Mouse (Mus musculus) limb, embryonic 15.5 days (tissue): ENCODE measurements at regions not wholly inside any gene's neighbourhood (a gene's known extent, or its start where the extent isn't known, plus 50 kb on each side); places are given as distances from the start of the nearest gene placed in this dataset.

ENCODE experiments used
- ATAC-seq: fragments of 200-750 bp; cut with Nextera tagmentation; 2 replicates; pipeline ENCODE4 v1.8.0; 2017; ENCODE audit warnings: low read depth, moderate TSS enrichment; ENCODE audit not compliant: insufficient number of reproducible peaks, low FRiP score, low TSS enrichment
- H3K27ac ChIP-seq: fragments of 300-500 bp; sonication (generic); 2 replicates; pipeline ENCODE4 v1.5.1; 2015; ENCODE audit warnings: moderate library complexity, mild to moderate bottlenecking, inconsistent platforms
- H3K27me3 ChIP-seq: fragments of 300-500 bp; sonication (generic); 2 replicates; pipeline ENCODE4 v1.6.1; 2015; ENCODE audit warnings: inconsistent platforms
- H3K36me3 ChIP-seq: fragments of 300-500 bp; sonication (generic); 2 replicates; pipeline ENCODE4 v1.6.1; 2015; ENCODE audit warnings: inconsistent platforms
- H3K4me1 ChIP-seq: fragments of 300-500 bp; sonication (generic); 2 replicates; pipeline ENCODE4 v1.6.1; 2015; ENCODE audit warnings: inconsistent platforms
- H3K4me2 ChIP-seq: fragments of 300-500 bp; sonication (generic); 2 replicates; pipeline ENCODE4 v1.6.1; 2015; ENCODE audit warnings: mild to moderate bottlenecking, inconsistent platforms
- H3K4me3 ChIP-seq: fragments of 300-500 bp; sonication (generic); 2 replicates; pipeline ENCODE4 v1.5.1; 2015; ENCODE audit warnings: mild to moderate bottlenecking, inconsistent platforms
- H3K9ac ChIP-seq: fragments of 300-500 bp; sonication (generic); 2 replicates; pipeline ENCODE4 v1.6.1; 2015; ENCODE audit warnings: inconsistent platforms
- H3K9me3 ChIP-seq: fragments of 300-500 bp; sonication (generic); 2 replicates; pipeline ENCODE4 v1.6.1; 2016; ENCODE audit warnings: inconsistent platforms
- WGBS: fragments of 180-500 bp; shearing (Covaris S2); methylation state at CpG from one replicate; pipeline ENCODE4 v1.1.7; 2015; 5-methylcytosine and 5-hydroxymethylcytosine counted together

DNA sequence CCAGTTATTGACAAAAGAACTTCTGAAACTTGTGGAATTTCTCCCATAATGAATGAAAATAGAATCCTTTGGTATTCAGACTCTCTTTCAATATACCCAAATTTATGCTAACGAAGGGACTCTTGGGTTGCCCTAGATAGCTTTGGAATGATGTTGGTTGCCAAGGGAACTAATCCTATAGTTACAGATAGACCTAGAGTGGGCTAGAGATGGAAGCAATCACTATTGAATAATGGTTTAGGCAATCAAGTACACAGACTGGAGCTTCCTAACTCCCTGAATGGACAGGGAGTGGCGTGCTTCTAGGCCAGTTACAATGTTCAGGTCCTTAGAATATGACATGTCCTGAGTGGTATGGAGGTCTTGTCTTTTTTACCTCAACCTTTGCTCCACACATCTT lies 354.3 kb upstream of the Tmpo start:
- Histone ChIP-seq H3K36me3 (no peaks in the 10 kb centered on the region), H3K4me2 (no peak overlapping the region), H3K27me3 (no peaks in the 10 kb centered on the region), H3K27ac (no peak overlapping the region), H3K9me3 (no peaks in the 10 kb centered on the region), H3K4me3 (no peak overlapping the region), H3K4me1 (0 out of 2 replicates have a peak, but pooled peaks cover 2% of the 10 kb centered on the region), H3K9ac (no peak overlapping the region)
- ATAC-seq = no peak
- 82% methylated on average over 2 of the region's 2 CpGs for WGBS

DNA sequence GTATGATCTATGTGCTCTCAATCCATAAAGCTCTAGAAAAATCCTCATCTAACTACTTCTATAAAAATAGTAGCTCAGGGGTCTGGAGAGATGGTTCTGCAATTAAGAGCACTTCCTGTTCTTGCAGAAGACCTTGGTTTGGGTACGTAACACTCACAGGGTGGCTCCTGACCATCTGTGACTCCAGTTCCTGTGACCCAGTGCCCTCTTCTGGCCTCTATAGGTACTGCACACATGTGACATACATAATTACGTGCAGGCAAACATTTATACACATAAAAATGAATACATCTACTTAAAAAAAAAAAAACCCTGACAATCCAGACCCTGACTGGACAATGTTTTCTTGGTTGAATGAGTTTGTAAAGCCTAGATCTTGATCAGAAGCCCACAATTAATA lies 347.2 kb upstream of the Tmpo start:
- no peak overlapping the region for H3K4me2 ChIP-seq
- no peaks in the 10 kb centered on the region for H3K9me3 ChIP-seq
- no peaks in the 10 kb centered on the region for H3K4me1 ChIP-seq
- no peak overlapping the region for H3K4me3 ChIP-seq
- no peaks in the 10 kb centered on the region for H3K36me3 ChIP-seq
- ATAC-seq = no peak
- no peak overlapping the region for H3K9ac ChIP-seq
- H3K27ac ChIP-seq = no peak overlapping the region
- WGBS = 77% methylated on average over 2 of the region's 2 CpGs
- no peaks in the 10 kb centered on the region for H3K27me3 ChIP-seq

DNA sequence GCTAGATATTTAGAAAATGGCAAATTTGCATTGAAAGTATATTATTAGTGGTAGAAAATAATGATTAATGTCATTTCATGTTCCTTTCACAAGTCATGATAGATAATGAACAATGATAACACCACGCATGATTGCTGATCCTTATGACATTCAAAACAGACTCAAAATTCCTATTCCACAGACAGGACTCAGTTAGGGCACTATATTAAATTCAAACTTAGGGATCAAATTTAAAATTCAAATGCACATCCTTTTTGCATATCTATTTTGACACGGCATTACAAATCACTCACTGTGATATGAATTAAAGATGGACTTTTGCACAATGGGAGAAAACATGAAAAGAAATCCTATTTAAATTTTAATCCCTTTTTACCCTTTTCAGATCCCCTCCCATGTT lies 340.1 kb upstream of the Tmpo start:
- 95% methylated on average over 2 of the region's 2 CpGs for WGBS
- no peaks in the 10 kb centered on the region for H3K4me1 ChIP-seq
- H3K4me3 ChIP-seq = no peak overlapping the region
- ATAC-seq = no peak
- H3K4me2 ChIP-seq = no peak overlapping the region
- no peak overlapping the region for H3K9ac ChIP-seq
- H3K27ac ChIP-seq = no peak overlapping the region
- H3K27me3 ChIP-seq = no peaks in the 10 kb centered on the region
- H3K9me3 ChIP-seq = no peaks in the 10 kb centered on the region
- no peaks in the 10 kb centered on the region for H3K36me3 ChIP-seq

DNA sequence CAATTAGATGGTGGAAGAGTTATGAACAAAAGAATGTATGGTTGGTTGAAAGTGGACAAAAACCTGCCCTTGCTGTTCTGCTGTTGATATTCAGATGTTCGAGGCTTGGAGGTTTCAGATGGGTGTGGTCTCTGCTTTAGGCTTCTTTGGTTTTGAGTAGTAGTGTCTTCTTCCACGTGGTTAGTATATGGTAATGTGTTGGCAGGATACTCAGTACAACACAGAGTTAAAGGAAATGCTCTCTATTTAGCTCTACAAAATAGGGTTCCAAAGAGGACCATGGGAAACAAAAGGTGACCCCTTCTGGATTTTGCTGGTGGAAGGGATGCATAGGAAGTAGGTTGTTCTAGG lies 333.9 kb upstream of the Tmpo start:
- 67% methylated on average over 2 of the region's 2 CpGs for WGBS
- Histone ChIP-seq H3K4me3 (no peak overlapping the region), H3K4me1 (no peaks in the 10 kb centered on the region), H3K9me3 (no peaks in the 10 kb centered on the region), H3K27ac (no peak overlapping the region), H3K4me2 (no peak overlapping the region), H3K9ac (no peak overlapping the region), H3K27me3 (no peaks in the 10 kb centered on the region), H3K36me3 (no peaks in the 10 kb centered on the region)
- ATAC-seq = no peak

DNA sequence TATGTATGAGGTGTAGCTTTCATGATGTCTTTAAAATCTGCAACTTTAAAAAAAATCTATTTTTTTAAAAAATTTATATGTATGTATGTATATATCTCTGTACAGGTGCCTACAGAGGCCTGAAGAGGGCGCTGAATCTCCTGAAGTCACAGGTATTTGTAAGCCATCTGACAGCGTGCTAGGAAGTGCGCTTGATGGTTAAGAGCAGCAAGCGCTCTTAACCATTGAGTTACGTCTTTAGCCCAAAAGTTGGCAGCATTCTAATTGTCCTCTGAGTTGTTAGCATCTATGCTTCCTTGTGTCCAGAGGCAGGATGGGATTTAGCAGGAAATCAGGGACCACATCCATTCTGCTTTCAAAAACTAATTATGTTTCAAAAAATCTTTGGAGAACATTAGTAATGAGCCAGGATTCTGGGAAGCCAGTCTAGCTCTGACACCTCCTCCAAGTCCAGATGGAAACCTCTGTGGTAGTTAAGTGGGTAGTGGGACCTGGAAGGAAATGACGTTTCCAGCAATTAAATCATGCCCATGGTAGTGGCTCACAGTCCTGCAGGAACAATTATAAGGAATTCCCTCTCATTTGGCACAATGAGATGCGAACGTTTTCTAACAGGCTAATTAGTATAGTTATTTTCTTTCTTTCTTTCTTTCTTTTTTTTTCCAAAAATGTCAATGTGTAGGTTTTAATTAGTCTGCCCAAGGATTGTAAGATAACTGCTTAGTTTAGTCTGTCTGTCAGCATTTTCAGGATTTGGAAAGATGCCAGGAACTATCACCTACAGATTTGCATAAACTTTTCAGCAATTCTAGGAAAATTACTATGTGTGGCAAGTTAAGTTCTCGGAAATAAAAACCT lies 333.3 kb upstream of the Tmpo start:
- no peaks in the 10 kb centered on the region for H3K9me3 ChIP-seq
- H3K4me3 ChIP-seq = no peak overlapping the region
- no peak overlapping the region for H3K9ac ChIP-seq
- H3K36me3 ChIP-seq = no peaks in the 10 kb centered on the region
- no peak overlapping the region for H3K4me2 ChIP-seq
- WGBS = 76% methylated on average over 9 of the region's 9 CpGs
- no peak overlapping the region for H3K27ac ChIP-seq
- no peaks in the 10 kb centered on the region for H3K4me1 ChIP-seq
- H3K27me3 ChIP-seq = no peaks in the 10 kb centered on the region
- ATAC-seq = no peak

DNA sequence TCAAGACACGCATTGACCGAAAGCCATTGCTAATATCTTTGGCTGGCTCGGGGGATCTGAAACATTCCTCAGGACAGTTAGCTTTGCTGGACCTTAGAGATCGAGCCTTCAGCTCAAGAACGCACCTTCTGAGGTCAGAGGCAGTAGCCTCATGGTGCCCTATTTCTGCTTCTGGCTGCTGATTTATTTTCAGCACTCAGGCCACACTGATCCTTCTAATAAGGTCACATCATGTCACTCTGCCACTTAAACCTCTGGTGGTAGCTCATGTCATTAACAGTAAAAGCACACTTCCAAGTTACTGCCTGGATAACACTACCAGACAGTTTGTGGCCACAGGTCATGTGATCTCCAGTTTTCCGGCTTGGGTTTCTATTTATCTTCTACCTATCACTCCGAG lies 325.9 kb upstream of the Tmpo start:
- no peak overlapping the region for H3K4me3 ChIP-seq
- WGBS = 89% methylated on average over 7 of the region's 7 CpGs

DNA sequence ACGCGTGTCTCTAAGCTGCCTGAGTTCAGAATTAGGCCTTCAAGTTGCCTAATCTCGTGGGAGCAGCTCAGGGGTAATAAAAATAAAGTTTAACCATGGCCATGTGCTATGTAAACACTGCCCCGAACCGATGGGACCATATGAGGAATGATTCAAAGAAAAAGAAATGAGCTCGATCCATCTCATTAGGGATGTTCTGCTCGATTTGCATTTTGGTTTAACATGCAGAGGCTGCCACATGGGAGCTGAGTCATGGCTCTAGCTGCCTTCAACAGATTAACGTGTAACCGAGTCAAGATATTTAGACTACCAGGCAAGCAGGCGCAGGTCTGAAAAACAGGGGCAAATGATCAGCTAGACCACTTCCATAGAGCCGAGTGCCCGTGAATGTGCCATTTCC lies 323.8 kb upstream of the Tmpo start:
- H3K27ac ChIP-seq = no peak overlapping the region
- no peaks in the 10 kb centered on the region for H3K36me3 ChIP-seq
- no peak overlapping the region for H3K4me3 ChIP-seq
- H3K27me3 ChIP-seq = no peaks in the 10 kb centered on the region
- no peaks in the 10 kb centered on the region for H3K9me3 ChIP-seq
- ATAC-seq = no peak
- 52% methylated on average over 12 of the region's 12 CpGs for WGBS
- H3K9ac ChIP-seq = no peak overlapping the region
- H3K4me1 ChIP-seq = no peaks in the 10 kb centered on the region
- no peak overlapping the region for H3K4me2 ChIP-seq

More for the DNA sequence above, 325.9 kb upstream of the Tmpo start:
- Histone ChIP-seq H3K9me3 (no peaks in the 10 kb centered on the region), H3K36me3 (no peaks in the 10 kb centered on the region), H3K27me3 (no peaks in the 10 kb centered on the region), H3K4me2 (no peak overlapping the region), H3K4me1 (no peaks in the 10 kb centered on the region), H3K27ac (no peak overlapping the region), H3K9ac (no peak overlapping the region)
- no peak for ATAC-seq

DNA sequence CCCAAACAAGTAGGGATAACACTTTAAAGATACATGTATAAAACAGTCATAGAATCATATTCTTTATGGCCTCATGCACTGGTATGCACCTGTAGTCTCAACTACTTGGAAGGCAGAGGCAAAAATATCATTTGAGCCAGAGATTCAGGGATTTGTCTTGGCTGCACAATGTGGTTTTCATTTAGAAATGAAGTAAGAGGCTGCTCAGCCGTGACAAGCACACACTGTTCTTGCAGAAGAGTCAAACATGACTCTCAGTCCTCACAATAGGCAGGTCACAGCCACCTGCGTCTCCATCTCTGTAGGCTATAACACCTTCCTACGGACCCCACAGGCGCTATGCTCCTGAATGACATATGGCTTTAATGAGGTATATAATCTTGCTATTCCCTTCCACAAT lies 317.4 kb upstream of the Tmpo start:
- ATAC-seq = no peak
- H3K27ac ChIP-seq = no peak overlapping the region
- no peak overlapping the region for H3K4me3 ChIP-seq
- H3K36me3 ChIP-seq = no peaks in the 10 kb centered on the region
- H3K4me2 ChIP-seq = no peak overlapping the region
- H3K9ac ChIP-seq = no peak overlapping the region
- no peaks in the 10 kb centered on the region for H3K27me3 ChIP-seq
- 47% methylated on average over 4 of the region's 4 CpGs for WGBS
- no peaks in the 10 kb centered on the region for H3K4me1 ChIP-seq
- H3K9me3 ChIP-seq = no peaks in the 10 kb centered on the region

DNA sequence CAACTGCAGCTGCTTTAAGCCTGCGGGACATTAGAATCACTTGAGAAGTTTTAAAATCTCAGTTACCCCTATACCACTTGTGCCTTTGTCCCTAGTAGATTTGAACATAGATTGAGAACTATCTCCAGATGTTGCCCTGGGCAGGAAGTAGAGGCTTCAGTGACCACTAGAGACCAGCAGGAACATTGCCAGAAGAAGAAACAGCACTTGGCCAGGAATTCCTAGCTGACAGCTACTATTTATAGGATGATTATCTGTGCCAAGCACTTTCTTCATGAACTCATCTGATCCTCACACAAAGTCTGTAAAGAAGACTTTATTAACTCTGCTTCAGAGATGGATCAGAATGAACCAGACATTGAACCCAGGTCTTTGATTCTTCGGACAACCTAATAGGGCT lies 283.6 kb upstream of the Tmpo start:
- Histone ChIP-seq H3K4me2 (no peak overlapping the region), H3K4me1 (no peaks in the 10 kb centered on the region), H3K27me3 (no peaks in the 10 kb centered on the region), H3K9ac (no peak overlapping the region), H3K9me3 (no peaks in the 10 kb centered on the region), H3K36me3 (no peaks in the 10 kb centered on the region), H3K27ac (no peak overlapping the region), H3K4me3 (no peak overlapping the region)
- ATAC-seq = no peak
- 85% methylated on average over 2 of the region's 2 CpGs for WGBS

DNA sequence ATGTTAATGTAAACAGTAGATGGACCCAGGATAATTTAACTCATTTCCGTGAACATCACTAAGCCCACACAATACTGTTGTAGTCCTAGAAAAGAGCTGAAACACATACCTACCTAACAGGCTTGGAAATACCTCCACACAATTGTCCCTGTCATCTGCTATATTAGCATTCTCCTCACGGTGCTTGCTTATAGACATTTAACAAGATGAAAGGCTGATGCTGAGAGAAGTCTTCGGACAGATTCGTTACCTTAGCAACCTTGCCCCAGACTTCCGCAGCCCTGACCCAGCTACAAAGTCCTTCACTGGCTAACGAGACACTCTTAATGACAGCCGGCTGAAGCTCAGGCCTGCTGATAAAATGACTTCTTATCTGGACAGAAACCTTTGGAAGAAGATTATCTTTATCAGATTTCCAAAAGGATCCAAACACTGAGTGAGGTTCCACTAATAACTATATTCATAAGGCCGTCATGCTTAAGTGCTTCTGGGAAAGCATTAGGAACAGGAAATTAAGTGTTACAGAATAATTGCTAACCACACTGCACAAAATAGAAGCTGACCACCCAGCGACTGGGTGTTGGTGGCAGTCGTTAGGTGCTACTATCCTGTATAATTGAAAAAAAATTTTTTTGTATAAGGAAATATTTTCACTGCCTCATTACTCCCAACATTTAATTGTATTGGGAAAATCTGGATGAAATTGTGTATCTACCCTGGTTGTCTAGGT lies 267.0 kb upstream of the Tmpo start:
- Histone ChIP-seq H3K4me1 (no peaks in the 10 kb centered on the region), H3K9ac (no peak overlapping the region), H3K9me3 (no peaks in the 10 kb centered on the region), H3K27me3 (no peaks in the 10 kb centered on the region), H3K4me2 (no peak overlapping the region), H3K4me3 (no peak overlapping the region), H3K36me3 (no peaks in the 10 kb centered on the region), H3K27ac (no peak overlapping the region)
- no peak for ATAC-seq
- 38% methylated on average over 10 of the region's 10 CpGs for WGBS

DNA sequence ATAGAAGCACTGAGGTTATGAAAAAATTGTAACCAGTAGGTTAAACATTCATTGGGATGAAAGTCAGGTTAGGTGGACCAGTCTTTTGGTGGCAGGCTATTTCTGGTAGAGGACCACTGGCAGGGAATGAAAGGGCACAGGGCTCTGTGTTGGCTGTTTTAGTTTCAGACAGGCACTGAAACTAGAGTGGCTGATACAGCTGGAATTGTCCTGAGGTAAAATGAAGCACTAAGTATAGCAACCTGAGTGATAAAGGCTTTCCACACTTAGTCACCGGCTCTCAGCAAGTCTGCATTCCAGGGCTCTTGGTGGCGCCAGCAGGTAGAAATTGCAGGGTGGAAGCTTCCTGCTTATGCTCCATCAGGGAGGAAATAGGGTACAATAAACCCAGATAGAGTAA lies 262.2 kb upstream of the Tmpo start:
- no peak overlapping the region for H3K4me2 ChIP-seq
- H3K4me3 ChIP-seq = no peak overlapping the region
- no peak overlapping the region for H3K9ac ChIP-seq
- H3K36me3 ChIP-seq = no peaks in the 10 kb centered on the region
- ATAC-seq = no peak
- no peaks in the 10 kb centered on the region for H3K4me1 ChIP-seq
- 38% methylated on average over 2 of the region's 2 CpGs for WGBS
- H3K27ac ChIP-seq = no peak overlapping the region
- H3K9me3 ChIP-seq = no peaks in the 10 kb centered on the region
- no peaks in the 10 kb centered on the region for H3K27me3 ChIP-seq

DNA sequence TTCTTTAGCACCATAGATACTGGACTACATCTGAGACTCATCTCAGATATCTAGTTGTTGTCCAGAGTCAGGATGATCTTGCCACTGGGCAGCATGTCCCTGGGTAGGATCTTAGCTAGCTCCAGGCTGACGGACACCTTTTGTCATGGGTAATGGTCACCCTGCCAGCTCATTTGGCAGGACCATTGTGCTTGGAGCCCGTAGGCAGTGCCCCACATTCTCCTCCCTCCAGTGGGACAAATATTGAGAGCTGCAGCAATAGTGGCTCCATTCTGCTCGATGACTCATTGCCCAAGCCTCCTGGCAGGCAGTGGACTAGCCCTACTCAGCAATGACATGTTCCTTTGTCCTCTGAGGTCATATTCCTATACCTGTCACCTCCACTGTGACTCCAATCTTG lies 258.9 kb upstream of the Tmpo start:
- no peak overlapping the region for H3K4me2 ChIP-seq
- H3K4me3 ChIP-seq = no peak overlapping the region
- no peaks in the 10 kb centered on the region for H3K36me3 ChIP-seq
- no peaks in the 10 kb centered on the region for H3K9me3 ChIP-seq
- no peaks in the 10 kb centered on the region for H3K27me3 ChIP-seq
- peaks cover 10% of the 10 kb centered on the region for H3K4me1 ChIP-seq
- H3K27ac ChIP-seq = no peak overlapping the region
- no peak for ATAC-seq
- 75% methylated on average over 3 of the region's 3 CpGs for WGBS
- no peak overlapping the region for H3K9ac ChIP-seq
